Mouse (Mus musculus) C2C12 (cell line): ENCODE data around the gene Ccl1.

ENCODE experiments used
- CEBPB ChIP-seq: IDR thresholded peaks from one replicate; pipeline ENCODE4 v1.6.1; 2011; ENCODE audit warnings: low read depth, mild to moderate bottlenecking, control low read depth, moderate library complexity
- CTCF ChIP-seq: IDR thresholded peaks from one replicate; pipeline ENCODE4 v1.5.1; 2011; ENCODE audit not compliant: control insufficient read depth, insufficient read depth, insufficient read length
- USF1 ChIP-seq: IDR thresholded peaks from one replicate; pipeline ENCODE4 v1.6.1; 2011; ENCODE audit warnings: low read depth, mild to moderate bottlenecking, control low read depth, moderate library complexity

GRCm38 (mm10) chr11:82173491-82173890 lies 132.0 kb downstream of the Ccl1 start:
- TF ChIP-seq CTCF (no peak), CEBPB (no peak), USF1 (no peak)
